Mouse (Mus musculus): ENCODE results near the gene Tmem50b. TPM values are rescaled to one million over a fixed set of nuclear protein-coding genes. Genes with fewer than 3 reads are reported as not detected.

The Tmem50b gene
- polyA plus RNA-seq, 1 experiment from 2014 or later, result 85.6 TPM

- Histone ChIP-seq H3K4me2 (no peak overlapping the region), H3K4me1 (replicated peaks) (no peaks in the 10 kb centered on the region), H3K4me3 (no peak overlapping the region), H3K9ac (no peak overlapping the region), H3K9me3 (no peaks in the 10 kb centered on the region), H3K36me3 (no peaks in the 10 kb centered on the region), H3K27ac (replicated peaks) (no peak overlapping the region), H3K27me3 (no peaks in the 10 kb centered on the region)
- no peak for ATAC-seq (ENCODE audit: low read depth)
- 80% methylated on average over 6 of the region's 6 CpGs for WGBS
Observed at GRCm38 (mm10) chr16:91605156-91605555, 7.6 kb upstream of the Tmem50b start.

GRCm38 (mm10) chr16:91601693-91602092 lies 4.1 kb upstream of the Tmem50b start:
- 63% methylated on average over 9 of the region's 9 CpGs for WGBS
- Histone ChIP-seq H3K4me1 (replicated peaks) (peaks cover 3% of the 10 kb centered on the region), H3K4me2 (no peak overlapping the region), H3K27me3 (peaks cover 10% of the 10 kb centered on the region), H3K9ac (no peak overlapping the region), H3K36me3 (no peaks in the 10 kb centered on the region), H3K4me3 (no peak overlapping the region), H3K9me3 (no peaks in the 10 kb centered on the region), H3K27ac (replicated peaks) (no peak overlapping the region)
- ATAC-seq (ENCODE audit: low read depth), result no peak

GRCm38 (mm10) chr16:91601081-91601480 lies 3.5 kb upstream of the Tmem50b start:
- Histone ChIP-seq H3K4me2 (no peak overlapping the region), H3K36me3 (no peaks in the 10 kb centered on the region), H3K27me3 (peaks cover 10% of the 10 kb centered on the region), H3K9me3 (no peaks in the 10 kb centered on the region), H3K9ac (no peak overlapping the region), H3K27ac (replicated peaks) (no peak overlapping the region), H3K4me3 (no peak overlapping the region), H3K4me1 (replicated peaks) (peaks cover 10% of the 10 kb centered on the region)
- no peak for ATAC-seq (ENCODE audit: low read depth)
- WGBS, result 64% methylated on average over 4 of the region's 4 CpGs

- Histone ChIP-seq H3K4me1 (replicated peaks) (peaks cover 18% of the 10 kb centered on the region), H3K27ac (replicated peaks) (no peak overlapping the region), H3K4me3 (no peak overlapping the region), H3K27me3 (peaks cover 10% of the 10 kb centered on the region), H3K9me3 (no peaks in the 10 kb centered on the region), H3K36me3 (no peaks in the 10 kb centered on the region), H3K9ac (no peak overlapping the region), H3K4me2 (no peak overlapping the region)
- ATAC-seq (ENCODE audit: low read depth), result no peak
Observed at GRCm38 (mm10) chr16:91599242-91599641, 1.6 kb upstream of the Tmem50b start.

GRCm38 (mm10) chr16:91596779-91597671 lies 575 bp downstream of the Tmem50b start:
- ATAC-seq (ENCODE audit: low read depth), result peak; percentile 77
- Histone ChIP-seq H3K9ac (peak overlapping the region; percentile 83), H3K36me3 (peaks cover 3% of the 10 kb centered on the region; the same call in 1 of the 2 replicates), H3K4me2 (peak overlapping the region; percentile 88), H3K27ac (replicated peaks) (peak overlapping the region; percentile 84), H3K9me3 (no peaks in the 10 kb centered on the region), H3K4me1 (replicated peaks) (peaks cover 22% of the 10 kb centered on the region), H3K4me3 (peak overlapping the region; percentile 56), H3K27me3 (peaks cover 10% of the 10 kb centered on the region)
- under 1% methylated on average over 75 of the region's 75 CpGs for WGBS

GRCm38 (mm10) chr16:91596397-91596778 lies 1.2 kb downstream of the Tmem50b start:
- peaks cover 3% of the 10 kb centered on the region; the same call in 1 of the 2 replicates for H3K36me3 ChIP-seq
- H3K4me3 ChIP-seq, result peak overlapping the region; percentile 56
- WGBS, result 19% methylated on average over 9 of the region's 9 CpGs
- peaks cover 10% of the 10 kb centered on the region for H3K27me3 ChIP-seq
- H3K9ac ChIP-seq, result peak overlapping the region; percentile 83
- ATAC-seq (ENCODE audit: low read depth), result no peak
- peaks cover 22% of the 10 kb centered on the region for H3K4me1 ChIP-seq (replicated peaks)
- H3K27ac ChIP-seq (replicated peaks), result no peak overlapping the region
- no peaks in the 10 kb centered on the region for H3K9me3 ChIP-seq
- peak overlapping the region; percentile 88 for H3K4me2 ChIP-seq

- no peak overlapping the region for H3K4me3 ChIP-seq
Observed at GRCm38 (mm10) chr16:91595076-91595475, 2.5 kb downstream of the Tmem50b start.

GRCm38 (mm10) chr16:91593262-91593661 lies 4.3 kb downstream of the Tmem50b start:
- H3K27ac ChIP-seq (replicated peaks), result no peak overlapping the region
- peaks cover 22% of the 10 kb centered on the region for H3K4me1 ChIP-seq (replicated peaks)
- peaks cover 3% of the 10 kb centered on the region; the same call in 1 of the 2 replicates for H3K36me3 ChIP-seq
- 84% methylated on average over 3 of the region's 3 CpGs for WGBS
- H3K4me3 ChIP-seq, result no peak overlapping the region
- peaks cover 1% of the 10 kb centered on the region; the same call in 1 of the 2 replicates for H3K27me3 ChIP-seq
- no peak overlapping the region for H3K4me2 ChIP-seq
- ATAC-seq (ENCODE audit: low read depth), result no peak
- H3K9me3 ChIP-seq, result no peaks in the 10 kb centered on the region
- H3K9ac ChIP-seq, result no peak overlapping the region

More at GRCm38 (mm10) chr16:91595076-91595475, 2.5 kb downstream of the Tmem50b start:
- Histone ChIP-seq H3K27me3 (peaks cover 10% of the 10 kb centered on the region), H3K9ac (peak overlapping the region; percentile 47; the same call in 1 of the 2 replicates), H3K36me3 (peaks cover 3% of the 10 kb centered on the region; the same call in 1 of the 2 replicates), H3K9me3 (no peaks in the 10 kb centered on the region), H3K4me2 (no peak overlapping the region), H3K27ac (replicated peaks) (no peak overlapping the region), H3K4me1 (replicated peaks) (peaks cover 22% of the 10 kb centered on the region)
- 84% methylated on average over 6 of the region's 6 CpGs for WGBS
- ATAC-seq (ENCODE audit: low read depth), result no peak

GRCm38 (mm10) chr16:91592162-91592561 lies 5.4 kb downstream of the Tmem50b start:
- WGBS, result 72% methylated on average over 8 of the region's 8 CpGs
- no peak overlapping the region for H3K4me3 ChIP-seq
- H3K4me2 ChIP-seq, result no peak overlapping the region
- H3K9me3 ChIP-seq, result no peaks in the 10 kb centered on the region
- H3K9ac ChIP-seq, result no peak overlapping the region
- peaks cover 22% of the 10 kb centered on the region for H3K4me1 ChIP-seq (replicated peaks)
- H3K27me3 ChIP-seq, result no peaks in the 10 kb centered on the region
- no peak overlapping the region for H3K27ac ChIP-seq (replicated peaks)
- peaks cover 3% of the 10 kb centered on the region; the same call in 1 of the 2 replicates for H3K36me3 ChIP-seq
- ATAC-seq (ENCODE audit: low read depth), result no peak

GRCm38 (mm10) chr16:91588703-91589102 lies 8.9 kb downstream of the Tmem50b start:
- Histone ChIP-seq H3K36me3 (peaks cover 20% of the 10 kb centered on the region), H3K27me3 (no peaks in the 10 kb centered on the region), H3K4me2 (no peak overlapping the region), H3K9ac (no peak overlapping the region), H3K27ac (replicated peaks) (no peak overlapping the region), H3K4me1 (replicated peaks) (0 out of 2 replicates have a peak, but pooled peaks cover 4% of the 10 kb centered on the region), H3K9me3 (no peaks in the 10 kb centered on the region), H3K4me3 (no peak overlapping the region)
- 88% methylated on average over 3 of the region's 3 CpGs for WGBS
- ATAC-seq (ENCODE audit: low read depth), result no peak

- no peak for ATAC-seq (ENCODE audit: low read depth)
- Histone ChIP-seq H3K36me3 (peaks cover 22% of the 10 kb centered on the region), H3K27me3 (no peaks in the 10 kb centered on the region), H3K4me2 (no peak overlapping the region), H3K4me3 (no peak overlapping the region), H3K27ac (replicated peaks) (no peak overlapping the region), H3K9ac (no peak overlapping the region), H3K4me1 (replicated peaks) (0 out of 2 replicates have a peak, but pooled peaks cover 2% of the 10 kb centered on the region), H3K9me3 (no peaks in the 10 kb centered on the region)
- 55% methylated on average over 6 of the region's 6 CpGs for WGBS
Observed at GRCm38 (mm10) chr16:91587730-91588453, 9.7 kb downstream of the Tmem50b start.

GRCm38 (mm10) chr16:91586244-91586643 lies 11.4 kb downstream of the Tmem50b start:
- Histone ChIP-seq H3K27me3 (no peaks in the 10 kb centered on the region), H3K4me2 (no peak overlapping the region), H3K36me3 (peaks cover 25% of the 10 kb centered on the region), H3K27ac (replicated peaks) (no peak overlapping the region), H3K9me3 (no peaks in the 10 kb centered on the region), H3K9ac (no peak overlapping the region), H3K4me1 (replicated peaks) (no peaks in the 10 kb centered on the region), H3K4me3 (no peak overlapping the region)
- no peak for ATAC-seq (ENCODE audit: low read depth)
- WGBS, result 92% methylated on average over 6 of the region's 6 CpGs
